In genomic region chr11:52764894-52765677, GRCm38 (mm10) we compare ENCODE assay signal across 8 mouse cellular contexts. TPM values are rescaled to one million over a fixed set of nuclear protein-coding genes. Genes with fewer than 3 reads are reported as not detected.
A peak's percentile ranks its signal among the peaks of the same experiment; 100 is the strongest.
DNase-seq lines count a peak whose midpoint lies in the region; ATAC-seq and TF ChIP-seq lines count a peak whose summit lies in the region.

No protein-coding gene starts in this region.

- H3K4me2 ChIP-seq in heart, embryonic 11.5 days, result peak overlapping the region; percentile 79
- H3K4me2 ChIP-seq in intestine, embryonic 16.5 days (ENCODE audit: low read depth, low read length), result peak overlapping the region; percentile 98
- peak overlapping the region; percentile 95 for H3K4me2 ChIP-seq in midbrain, embryonic 15.5 days

- TF ChIP-seq POLR2A in embryonic fibroblast, embryonic 13.5 days (IDR thresholded peaks at IDR 0.05; ENCODE audit: low read depth, low read length), result no peak

- peaks cover 10% of the 10 kb centered on the region; the same call in 1 of the 2 replicates for H3K4me1 ChIP-seq in heart, embryonic 11.5 days (ENCODE audit: control insufficient read depth, insufficient read depth, low read length)
- no peaks in the 10 kb centered on the region for H3K4me1 ChIP-seq in ES-E14 (ENCODE audit: control insufficient read depth in 2 of 2, insufficient read depth in 2 of 2, low read length in 2 of 2, poor library complexity in 1 of 2)
- H3K4me1 ChIP-seq in embryonic fibroblast, embryonic 13.5 days (ENCODE audit: control insufficient read depth, insufficient read depth, low read length), result no peaks in the 10 kb centered on the region
- H3K4me1 ChIP-seq in intestine, embryonic 16.5 days (ENCODE audit: control insufficient read depth, insufficient read depth, low read length), result peaks cover 10% of the 10 kb centered on the region
- peaks cover 16% of the 10 kb centered on the region for H3K4me1 ChIP-seq in midbrain, embryonic 15.5 days

- no peak overlapping the region for H3K27ac ChIP-seq in heart, embryonic 11.5 days (ENCODE audit: low read depth, low read length)
- no peak overlapping the region for H3K27ac ChIP-seq in ES-E14 (ENCODE audit: insufficient read depth, low read depth, low read length, poor library complexity, severe bottlenecking)
- no peak overlapping the region for H3K27ac ChIP-seq in embryonic fibroblast, embryonic 13.5 days (ENCODE audit: insufficient read depth, low read length)
- no peak overlapping the region for H3K27ac ChIP-seq in intestine, embryonic 16.5 days (ENCODE audit: low read length)
- H3K27ac ChIP-seq in midbrain, embryonic 15.5 days, result no peak overlapping the region

- H3K4me3 ChIP-seq in heart, embryonic 11.5 days (ENCODE audit: low read depth, low read length), result peak overlapping the region; percentile 53
- H3K4me3 ChIP-seq in ES-E14 (ENCODE audit: insufficient read depth in 1 of 2, low read depth in 1 of 2, low read length in 2 of 2, poor library complexity in 1 of 2, severe bottlenecking in 1 of 2), result peak overlapping the region; percentile 73 to 74
- peak overlapping the region; percentile 27 for H3K4me3 ChIP-seq in embryonic fibroblast, embryonic 13.5 days (ENCODE audit: insufficient read depth, low read length)
- peak overlapping the region; percentile 63 for H3K4me3 ChIP-seq in intestine, embryonic 16.5 days (ENCODE audit: low read length)
- peak overlapping the region; percentile 62 for H3K4me3 ChIP-seq in midbrain, embryonic 15.5 days

- under 1% methylated on average over 47 of the region's 53 CpGs for WGBS in heart, embryonic 11.5 days (ENCODE audit: insufficient replicate concordance)
- WGBS in intestine, embryonic 16.5 days, result under 1% methylated on average over 53 of the region's 53 CpGs
- WGBS in midbrain, embryonic 15.5 days, result under 1% methylated on average over 53 of the region's 53 CpGs

- no peaks in the 10 kb centered on the region for H3K36me3 ChIP-seq in heart, embryonic 11.5 days (ENCODE audit: control insufficient read depth, insufficient read depth, low read length)
- H3K36me3 ChIP-seq in ES-E14 (ENCODE audit: control insufficient read depth, insufficient read depth, low read length, poor library complexity, severe bottlenecking), result no peaks in the 10 kb centered on the region
- H3K36me3 ChIP-seq in intestine, embryonic 16.5 days (ENCODE audit: control insufficient read depth, insufficient read depth, low read length), result no peaks in the 10 kb centered on the region
- H3K36me3 ChIP-seq in midbrain, embryonic 15.5 days (replicated peaks), result no peaks in the 10 kb centered on the region

- in situ Hi-C loops in ES-E14 (cut with MboI; ENCODE audit: low sequenced_read_pairs in 2 of 2, unreplicated experiment in 2 of 2), result no loop called here

- no peak for TF ChIP-seq CTCF in embryonic fibroblast, embryonic 13.5 days (IDR thresholded peaks at IDR 0.05; ENCODE audit: borderline replicate concordance, insufficient read depth, low read length)

- H3K27me3 ChIP-seq in heart, embryonic 11.5 days (ENCODE audit: control insufficient read depth, insufficient read depth, low read length), result peaks cover 32% of the 10 kb centered on the region
- H3K27me3 ChIP-seq in intestine, embryonic 16.5 days (replicated peaks; ENCODE audit: control insufficient read depth, insufficient read depth, low read length), result peaks cover 37% of the 10 kb centered on the region
- peaks cover 32% of the 10 kb centered on the region for H3K27me3 ChIP-seq in midbrain, embryonic 15.5 days (replicated peaks)

- no peak for DNase-seq in heart, adult 8-10 months (ENCODE audit: low spot score)
- DNase-seq in ES-E14 (ENCODE audit: low read depth, low spot score), result no peak
- DNase-seq in adipocyte (ENCODE audit: low spot score), result no peak
- no peak for DNase-seq in urinary bladder, postnatal 14 days (ENCODE audit: low spot score)

- H3K9ac ChIP-seq in heart, embryonic 11.5 days (ENCODE audit: low read depth, low read length), result peak overlapping the region; percentile 74
- peak overlapping the region; percentile 56 for H3K9ac ChIP-seq in ES-E14 (ENCODE audit: insufficient read depth, low read depth, low read length, poor library complexity, severe bottlenecking)
- H3K9ac ChIP-seq in intestine, embryonic 16.5 days (ENCODE audit: low read depth, low read length), result peak overlapping the region; percentile 65
- H3K9ac ChIP-seq in midbrain, embryonic 15.5 days, result peak overlapping the region; percentile 74

- H3K9me3 ChIP-seq in heart, embryonic 11.5 days (replicated peaks; ENCODE audit: control insufficient read depth, low read length), result no peaks in the 10 kb centered on the region
- no peaks in the 10 kb centered on the region for H3K9me3 ChIP-seq in ES-E14 (ENCODE audit: control insufficient read depth, insufficient read depth, low read depth, low read length)
- no peaks in the 10 kb centered on the region for H3K9me3 ChIP-seq in intestine, embryonic 16.5 days (ENCODE audit: control insufficient read depth, low read length)
- H3K9me3 ChIP-seq in midbrain, embryonic 15.5 days, result no peaks in the 10 kb centered on the region

- ATAC-seq in heart, embryonic 11.5 days (replicated peaks; ENCODE audit: insufficient number of reproducible peaks, low FRiP score, low TSS enrichment), result no peak
- ATAC-seq in intestine, embryonic 16.5 days, result peak; percentile 58; the same call in 1 of the 2 replicates
- peak; percentile 51 for ATAC-seq in midbrain, embryonic 15.5 days (replicated peaks)

TF ChIP-seq in ES-E14, 5 proteins besides CTCF, POLR2A, EP300 and RAD21:
- TF ChIP-seq ZNF384 (IDR thresholded peaks at IDR 0.05; ENCODE audit: low read depth, low read length), result no peak
- TF ChIP-seq MAFK (IDR thresholded peaks at IDR 0.05; ENCODE audit: insufficient read depth, low read depth, low read length), result no peak
- TF ChIP-seq CHD2 (IDR thresholded peaks at IDR 0.05; ENCODE audit: low read depth, low read length), result no peak
- TF ChIP-seq HCFC1 (IDR thresholded peaks at IDR 0.05; ENCODE audit: borderline replicate concordance, insufficient read depth, low read length), result no peak
- no peak for TF ChIP-seq ZC3H11A (IDR thresholded peaks at IDR 0.05; ENCODE audit: borderline replicate concordance, low read depth, low read length)

RNA-seq across cellular contexts. Expression of gene Fstl4, which starts 0.7 kb away (rescaled TPM):
- polyA plus RNA-seq in heart, embryonic 11.5 days (2014; fragmentation: Nextera tagmentation; extraction: Ambion mirVana), result 9.1 and 11.4 TPM in 2 replicates
- 1 to 10 TPM; 3.0 to 9.4 (median 4.3) TPM for total RNA-seq in heart, adult 8-10 months (2022)
- 0.09 and 0.11 TPM in 2 replicates for total RNA-seq in ES-E14 (2012; rRNA removed)
- polyA plus RNA-seq in embryonic fibroblast, embryonic 13.5 days (2011; ENCODE audit: insufficient read length, low read depth, missing spikeins), result 0.74 and 1.2 TPM in 2 replicates
- polyA plus RNA-seq in intestine, embryonic 16.5 days (2015; fragmentation: Nextera tagmentation; extraction: Ambion mirVana), result 5.4 and 6.1 TPM in 2 replicates
- polyA plus RNA-seq in midbrain, embryonic 15.5 days (2015; fragmentation: Nextera tagmentation; extraction: Ambion mirVana), result 10.3 and 11.5 TPM in 2 replicates
